Mouse (Mus musculus): ENCODE data around the gene Zdhhc14. TPM values are rescaled to one million over a fixed set of nuclear protein-coding genes. Genes with fewer than 3 reads are reported as not detected.

The Zdhhc14 gene
- polyA plus RNA-seq, 1 experiment from 2014 or later: 3.2 TPM

DNA sequence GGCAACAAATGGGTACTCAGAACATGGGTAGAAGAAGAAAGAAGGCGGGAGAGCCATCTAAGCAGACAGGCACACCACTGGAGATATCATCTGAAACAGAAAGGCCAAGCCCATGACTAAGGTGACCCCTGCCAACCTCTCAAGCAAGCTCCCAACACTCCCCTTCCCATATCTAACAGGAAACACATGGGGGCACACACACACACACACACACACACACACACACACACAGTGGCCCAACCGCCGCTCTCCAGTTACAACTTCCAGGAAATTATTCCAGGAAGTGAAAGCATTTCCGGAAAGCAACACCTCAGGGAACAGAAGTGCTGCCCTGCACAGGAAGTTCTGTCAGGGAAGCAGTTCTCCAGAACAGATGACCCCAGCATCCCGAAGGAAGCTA is 301.9 kb downstream of the Zdhhc14 start:
- H3K27me3 ChIP-seq: no peaks in the 10 kb centered on the region
- no peak for ATAC-seq (ENCODE audit: low FRiP score)
- H3K27ac ChIP-seq: no peak overlapping the region
- no peak overlapping the region for H3K4me2 ChIP-seq
- H3K36me3 ChIP-seq (replicated peaks): no peaks in the 10 kb centered on the region
- 78% methylated on average over 5 of the region's 5 CpGs for WGBS
- peaks cover 8% of the 10 kb centered on the region; the same call in 1 of the 2 replicates for H3K4me1 ChIP-seq
- no peak overlapping the region for H3K9ac ChIP-seq
- no peaks in the 10 kb centered on the region for H3K9me3 ChIP-seq
- no peak overlapping the region for H3K4me3 ChIP-seq (replicated peaks)

DNA sequence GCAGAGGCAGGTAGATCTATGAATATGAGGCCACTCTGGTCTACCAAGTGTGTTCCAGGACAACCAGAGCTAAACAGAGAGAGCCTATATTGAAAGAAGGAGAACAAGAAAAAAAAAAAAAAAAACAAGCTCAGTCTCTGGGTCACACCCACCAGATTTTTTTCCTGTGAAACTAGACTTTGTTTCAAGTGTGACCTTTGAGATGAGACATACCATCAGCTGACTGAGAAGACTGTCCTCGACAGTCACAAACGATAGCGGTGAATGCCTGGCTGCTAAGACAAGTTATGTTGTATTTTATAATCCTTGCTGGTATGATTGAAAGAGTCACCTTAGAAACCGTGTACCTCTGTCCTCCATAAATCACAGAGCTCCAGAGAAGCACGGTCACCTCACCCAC is 303.0 kb downstream of the Zdhhc14 start:
- Histone ChIP-seq H3K27me3 (no peaks in the 10 kb centered on the region), H3K4me2 (no peak overlapping the region), H3K9me3 (no peaks in the 10 kb centered on the region), H3K36me3 (replicated peaks) (no peaks in the 10 kb centered on the region), H3K4me3 (replicated peaks) (no peak overlapping the region), H3K9ac (no peak overlapping the region), H3K4me1 (peaks cover 8% of the 10 kb centered on the region; the same call in 1 of the 2 replicates), H3K27ac (no peak overlapping the region)
- 77% methylated on average over 5 of the region's 5 CpGs for WGBS
- ATAC-seq (ENCODE audit: low FRiP score): no peak

DNA sequence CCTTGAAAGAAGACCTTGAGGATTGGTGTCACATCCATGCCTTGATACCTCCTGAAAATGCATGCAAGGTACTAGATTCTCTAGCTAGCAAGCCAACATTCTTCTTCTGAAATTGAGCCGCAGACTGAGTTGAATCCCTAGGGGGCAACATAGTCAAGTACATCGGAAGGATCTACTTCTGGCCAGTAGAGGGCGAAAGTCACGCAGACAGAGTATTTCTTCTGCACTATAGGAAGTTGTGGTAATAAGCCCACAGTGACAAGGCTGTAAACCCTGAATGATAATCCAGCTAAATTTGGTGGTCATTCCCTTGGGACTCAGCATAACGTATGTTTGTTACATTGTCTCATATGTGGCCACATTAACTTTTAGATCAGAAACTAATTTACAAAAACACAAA is 303.5 kb downstream of the Zdhhc14 start:
- H3K4me3 ChIP-seq (replicated peaks): no peak overlapping the region
- H3K27ac ChIP-seq: no peak overlapping the region
- no peaks in the 10 kb centered on the region for H3K27me3 ChIP-seq
- WGBS: 8% methylated on average over 5 of the region's 5 CpGs
- no peak overlapping the region for H3K9ac ChIP-seq
- peak; percentile 60; the same call in 1 of the 2 replicates for ATAC-seq (ENCODE audit: low FRiP score)
- H3K36me3 ChIP-seq (replicated peaks): no peaks in the 10 kb centered on the region
- peaks cover 8% of the 10 kb centered on the region; the same call in 1 of the 2 replicates for H3K4me1 ChIP-seq
- no peaks in the 10 kb centered on the region for H3K9me3 ChIP-seq
- H3K4me2 ChIP-seq: no peak overlapping the region

DNA sequence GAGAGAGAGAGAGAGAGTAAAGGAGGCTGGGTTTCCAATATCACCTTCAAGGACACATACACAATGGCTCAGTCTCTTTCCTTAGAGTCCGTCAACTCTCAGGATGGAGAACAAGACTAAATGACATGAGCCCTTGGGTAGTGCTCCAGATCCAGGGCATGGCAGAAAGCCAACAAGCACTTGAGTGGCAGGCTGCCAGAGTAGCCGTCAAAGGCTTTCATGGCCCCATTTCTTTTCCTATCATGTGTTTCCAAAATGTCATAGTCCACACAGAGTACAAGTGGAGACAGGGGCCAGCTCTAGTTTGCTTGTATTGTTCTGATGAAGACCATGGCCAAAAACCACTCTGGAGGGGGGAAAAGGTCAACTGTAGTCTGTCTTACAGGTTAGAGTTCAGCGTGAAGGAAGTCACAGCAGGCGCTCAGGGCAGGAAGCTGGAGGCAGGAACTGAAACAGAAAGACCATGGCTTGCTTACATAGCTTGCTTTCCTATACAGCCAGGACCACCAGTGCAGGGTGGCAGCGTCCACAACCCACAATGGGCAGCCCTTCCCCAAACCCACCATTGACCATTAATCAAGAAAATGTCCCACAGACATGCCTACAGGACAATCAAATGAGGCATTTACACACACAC is 304.9 kb downstream of the Zdhhc14 start:
- peaks cover 8% of the 10 kb centered on the region; the same call in 1 of the 2 replicates for H3K4me1 ChIP-seq
- H3K27me3 ChIP-seq: no peaks in the 10 kb centered on the region
- ATAC-seq (ENCODE audit: low FRiP score): no peak
- no peaks in the 10 kb centered on the region for H3K36me3 ChIP-seq (replicated peaks)
- no peak overlapping the region for H3K27ac ChIP-seq
- no peak overlapping the region for H3K4me3 ChIP-seq (replicated peaks)
- WGBS: 76% methylated on average over 5 of the region's 5 CpGs
- no peak overlapping the region for H3K4me2 ChIP-seq
- H3K9me3 ChIP-seq: no peaks in the 10 kb centered on the region
- H3K9ac ChIP-seq: no peak overlapping the region

DNA sequence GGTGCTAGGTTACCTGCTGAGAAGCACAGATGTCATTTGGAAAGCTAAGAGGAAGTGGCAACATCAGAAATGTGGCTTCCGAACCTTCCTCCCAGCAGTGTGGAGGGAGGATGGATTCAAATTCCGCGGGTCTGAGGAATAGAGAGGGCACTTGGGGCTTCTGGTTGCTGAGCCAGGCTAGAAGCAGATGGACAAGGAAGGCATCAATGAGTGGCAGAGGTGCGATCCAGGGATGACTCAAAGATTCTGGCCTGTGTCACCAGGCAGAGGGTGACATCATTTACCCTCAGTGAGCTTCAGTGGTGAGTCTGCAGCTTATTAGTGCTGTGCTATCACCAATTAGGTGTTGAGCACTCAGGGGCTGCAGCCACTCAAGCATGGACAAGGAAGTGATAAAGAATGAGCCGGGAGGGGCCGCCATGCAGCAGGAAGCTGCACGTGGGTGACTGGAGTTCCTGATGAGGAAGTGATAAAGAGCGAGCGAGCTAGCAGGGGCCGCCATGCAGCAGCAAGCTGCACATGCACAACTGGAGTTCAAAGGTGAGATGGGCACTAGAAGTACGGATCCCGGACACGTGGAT is 306.0 kb downstream of the Zdhhc14 start:
- no peak overlapping the region for H3K9ac ChIP-seq
- 73% methylated on average over 13 of the region's 13 CpGs for WGBS

DNA sequence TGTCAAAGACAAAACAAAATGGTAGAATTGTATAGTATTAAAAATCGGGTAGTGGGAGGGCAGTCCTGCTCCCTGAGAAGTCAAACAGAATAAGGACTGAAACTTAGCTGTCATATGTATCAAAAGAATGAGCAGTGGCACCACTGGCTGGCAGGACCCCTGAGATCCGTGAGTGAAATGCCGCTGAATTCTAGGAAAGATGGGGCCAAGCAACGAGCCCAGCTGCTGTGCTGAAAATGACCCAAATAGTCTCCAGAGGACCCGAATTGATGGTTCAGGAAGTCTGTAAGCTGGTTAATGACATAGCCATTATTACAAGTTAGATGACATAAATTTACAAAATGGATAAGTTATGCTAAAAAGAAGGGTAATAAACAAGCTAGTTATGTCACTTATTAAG is 306.5 kb downstream of the Zdhhc14 start:
- ATAC-seq (ENCODE audit: low FRiP score): no peak
- Histone ChIP-seq H3K36me3 (replicated peaks) (no peaks in the 10 kb centered on the region), H3K4me3 (replicated peaks) (no peak overlapping the region), H3K4me2 (no peak overlapping the region), H3K9ac (no peak overlapping the region), H3K4me1 (peaks cover 8% of the 10 kb centered on the region; the same call in 1 of the 2 replicates), H3K27me3 (no peaks in the 10 kb centered on the region), H3K27ac (no peak overlapping the region), H3K9me3 (no peaks in the 10 kb centered on the region)
- 84% methylated on average over 5 of the region's 5 CpGs for WGBS

More for the DNA sequence above, 306.0 kb downstream of the Zdhhc14 start:
- no peaks in the 10 kb centered on the region for H3K27me3 ChIP-seq
- H3K4me2 ChIP-seq: no peak overlapping the region
- no peaks in the 10 kb centered on the region for H3K36me3 ChIP-seq (replicated peaks)
- no peaks in the 10 kb centered on the region for H3K9me3 ChIP-seq
- peaks cover 8% of the 10 kb centered on the region; the same call in 1 of the 2 replicates for H3K4me1 ChIP-seq
- ATAC-seq (ENCODE audit: low FRiP score): no peak
- no peak overlapping the region for H3K27ac ChIP-seq
- H3K4me3 ChIP-seq (replicated peaks): no peak overlapping the region

DNA sequence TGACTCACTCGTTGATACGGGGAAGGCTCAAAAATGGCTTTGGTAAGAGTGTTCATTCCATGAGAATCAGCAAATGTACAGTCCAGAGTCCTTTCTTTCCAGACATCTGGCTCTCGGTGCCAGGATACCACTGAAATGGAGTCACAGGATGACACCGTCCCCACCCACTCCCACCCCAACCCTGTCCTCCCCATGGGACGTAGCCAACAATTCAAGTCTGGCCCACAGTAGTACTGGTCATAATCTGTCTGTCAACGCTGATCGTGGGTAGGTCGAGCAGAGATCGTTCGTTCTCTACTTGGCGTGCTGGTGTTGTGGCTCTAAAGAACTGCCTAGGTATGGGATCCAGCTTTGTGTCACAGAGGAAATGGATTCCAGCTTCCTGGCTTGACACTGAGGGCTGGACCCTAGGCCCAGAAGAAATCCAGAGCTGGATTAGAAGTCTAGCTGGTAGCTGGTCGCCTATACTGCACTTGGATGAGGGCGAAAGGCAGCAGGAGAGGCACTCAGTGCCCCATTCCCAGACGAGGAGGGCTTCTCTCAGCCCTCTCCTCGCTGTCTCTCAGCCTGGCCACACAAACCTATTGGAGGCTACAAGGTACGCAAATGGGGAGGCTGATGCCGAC is 307.2 kb downstream of the Zdhhc14 start:
- Histone ChIP-seq H3K27me3 (no peaks in the 10 kb centered on the region), H3K36me3 (replicated peaks) (no peaks in the 10 kb centered on the region)

DNA sequence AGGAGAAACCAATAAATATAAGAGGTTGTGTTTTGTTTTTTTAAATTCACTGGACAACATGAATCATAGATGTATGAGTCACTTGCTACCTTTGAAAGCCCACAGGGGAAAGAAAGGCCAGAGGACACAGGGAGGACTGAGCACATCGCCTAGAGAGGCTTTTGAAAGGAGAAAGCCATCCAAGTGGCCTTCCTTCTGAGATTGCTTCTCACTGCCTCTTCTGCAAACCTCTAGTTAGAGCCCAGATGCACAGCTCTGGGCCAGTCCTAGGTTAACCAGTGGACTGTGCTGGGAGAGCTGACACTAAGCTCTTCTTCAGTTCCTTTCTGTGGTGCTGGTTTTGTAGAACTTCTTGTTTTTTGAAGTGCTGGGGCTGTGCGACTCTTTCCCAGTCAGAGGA is 307.9 kb downstream of the Zdhhc14 start:
- Histone ChIP-seq H3K36me3 (replicated peaks) (no peaks in the 10 kb centered on the region), H3K9ac (no peak overlapping the region), H3K9me3 (no peaks in the 10 kb centered on the region), H3K27me3 (no peaks in the 10 kb centered on the region), H3K27ac (no peak overlapping the region), H3K4me1 (peaks cover 8% of the 10 kb centered on the region; the same call in 1 of the 2 replicates), H3K4me3 (replicated peaks) (no peak overlapping the region), H3K4me2 (no peak overlapping the region)
- ATAC-seq (ENCODE audit: low FRiP score): no peak
- WGBS: 91% methylated on average over 2 of the region's 2 CpGs

More for the DNA sequence above, 307.2 kb downstream of the Zdhhc14 start:
- WGBS: 88% methylated on average over 17 of the region's 17 CpGs
- Histone ChIP-seq H3K4me2 (no peak overlapping the region), H3K4me3 (replicated peaks) (no peak overlapping the region), H3K4me1 (peaks cover 8% of the 10 kb centered on the region; the same call in 1 of the 2 replicates), H3K9ac (no peak overlapping the region), H3K9me3 (no peaks in the 10 kb centered on the region), H3K27ac (no peak overlapping the region)
- ATAC-seq (ENCODE audit: low FRiP score): no peak

DNA sequence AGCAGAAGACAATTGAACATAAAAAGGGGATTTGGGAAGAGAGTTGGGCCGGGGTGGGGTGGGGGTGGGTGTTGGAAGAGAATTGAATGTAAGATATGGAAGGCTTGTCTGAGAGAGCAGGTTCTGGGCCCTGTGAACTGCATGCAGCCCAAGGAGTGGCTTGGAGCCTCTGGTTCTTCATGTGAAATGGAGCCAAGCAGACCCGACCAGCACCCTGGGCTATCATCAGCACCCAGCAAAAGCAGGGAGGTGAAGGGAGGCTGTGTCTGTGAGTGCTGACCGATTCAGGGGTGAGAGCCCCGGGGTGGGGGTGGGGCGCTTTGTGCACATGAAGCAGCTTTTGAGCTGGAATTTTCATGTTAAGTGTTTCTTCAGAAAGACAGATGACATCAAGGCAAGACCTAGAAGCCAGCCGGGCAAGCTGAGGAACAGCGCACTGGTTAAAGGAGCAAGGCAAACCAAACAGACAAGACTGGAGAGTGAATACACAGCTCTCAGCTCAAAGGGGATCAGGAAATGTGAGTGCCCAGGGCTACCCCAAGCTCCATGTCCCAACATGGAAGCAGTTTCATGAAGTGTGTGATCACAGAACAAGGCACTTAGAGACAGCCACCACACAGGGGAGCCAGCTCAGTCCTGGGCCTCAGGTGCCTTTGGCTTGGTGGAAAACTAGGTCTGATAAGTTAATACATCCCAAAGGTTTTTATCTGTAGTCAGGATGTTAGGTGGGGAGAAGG is 308.6 kb downstream of the Zdhhc14 start:
- Histone ChIP-seq H3K4me1 (peaks cover 8% of the 10 kb centered on the region; the same call in 1 of the 2 replicates), H3K4me3 (replicated peaks) (no peak overlapping the region), H3K4me2 (no peak overlapping the region), H3K36me3 (replicated peaks) (no peaks in the 10 kb centered on the region), H3K27ac (no peak overlapping the region), H3K27me3 (no peaks in the 10 kb centered on the region), H3K9me3 (no peaks in the 10 kb centered on the region), H3K9ac (no peak overlapping the region)
- 76% methylated on average over 7 of the region's 7 CpGs for WGBS
- no peak for ATAC-seq (ENCODE audit: low FRiP score)

DNA sequence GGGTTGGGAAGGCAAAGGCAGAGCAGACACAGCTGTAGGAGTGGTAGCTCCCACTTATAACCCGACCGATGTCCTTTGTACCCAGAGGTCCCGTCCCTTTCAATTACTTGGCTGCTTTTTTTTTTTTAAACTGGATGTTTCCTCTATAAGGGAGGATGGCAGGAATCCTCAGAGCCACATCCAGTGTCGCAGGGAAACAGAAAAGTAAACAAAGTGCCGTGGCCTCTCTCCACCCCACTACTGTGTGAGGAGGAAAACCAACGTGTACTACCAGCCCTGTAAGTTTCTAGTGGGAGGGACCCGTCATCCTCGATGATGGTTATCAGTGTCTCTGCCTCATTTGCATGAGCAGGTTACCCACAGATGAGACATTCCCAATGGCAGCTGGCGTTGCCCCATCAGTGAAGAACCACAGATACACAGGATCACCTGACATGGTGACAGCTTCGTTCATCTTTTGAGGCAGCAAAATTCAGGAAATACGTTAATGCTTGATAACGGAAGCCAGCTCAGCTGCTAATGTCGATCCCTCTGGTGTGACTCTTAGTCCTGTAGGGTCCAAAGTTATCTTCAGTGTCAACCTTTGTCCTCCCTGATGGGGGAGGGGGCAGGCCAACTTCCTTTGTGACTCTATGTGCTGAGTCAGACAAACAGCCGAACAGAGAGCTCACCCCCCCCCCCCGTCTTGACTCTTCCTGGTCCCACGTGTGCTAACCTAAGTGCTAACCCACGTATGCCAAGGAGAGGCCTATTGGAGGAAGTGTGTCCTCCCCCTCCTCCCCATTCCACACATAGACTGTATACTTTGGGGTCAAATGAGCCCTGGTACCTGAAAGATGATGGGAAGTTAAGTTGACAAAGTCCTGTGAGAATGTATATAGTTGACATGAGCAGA is 309.7 kb downstream of the Zdhhc14 start:
- Histone ChIP-seq H3K27me3 (no peaks in the 10 kb centered on the region), H3K9me3 (no peaks in the 10 kb centered on the region), H3K36me3 (replicated peaks) (no peaks in the 10 kb centered on the region), H3K27ac (no peak overlapping the region), H3K4me2 (no peak overlapping the region), H3K9ac (no peak overlapping the region), H3K4me1 (peaks cover 2% of the 10 kb centered on the region; the same call in 1 of the 2 replicates), H3K4me3 (replicated peaks) (no peak overlapping the region)
- no peak for ATAC-seq (ENCODE audit: low FRiP score)
- 84% methylated on average over 17 of the region's 17 CpGs for WGBS

DNA sequence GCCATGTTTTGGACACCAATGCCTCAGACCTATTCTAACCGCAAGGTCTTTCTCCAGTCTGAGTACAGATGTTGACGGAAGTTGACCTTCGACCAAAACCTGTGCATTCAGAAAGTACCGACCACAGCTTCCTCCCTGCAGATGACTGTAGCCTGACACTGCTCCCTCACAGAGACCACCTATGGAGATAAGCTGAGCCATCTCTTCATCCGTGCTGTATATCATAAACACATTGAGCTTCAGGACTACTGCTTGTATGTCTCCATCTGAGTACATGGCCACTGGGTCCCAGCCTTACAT is 310.2 kb downstream of the Zdhhc14 start:
- Histone ChIP-seq H3K9ac (no peak overlapping the region), H3K4me1 (no peaks in the 10 kb centered on the region), H3K36me3 (replicated peaks) (no peaks in the 10 kb centered on the region), H3K27ac (no peak overlapping the region), H3K27me3 (no peaks in the 10 kb centered on the region), H3K4me2 (no peak overlapping the region), H3K9me3 (no peaks in the 10 kb centered on the region), H3K4me3 (replicated peaks) (no peak overlapping the region)
- ATAC-seq (ENCODE audit: low FRiP score): no peak
- 88% methylated on average over 5 of the region's 5 CpGs for whole genome bisulfite sequencing

All from forebrain, embryonic 12.5 days (tissue).